Mouse (Mus musculus) G1E (cell line): ENCODE results near the gene Gm26897.

Experiments used
- CTCF ChIP-seq: IDR thresholded peaks from 2 replicates; pipeline ENCODE4 v1.5.1; 2012; ENCODE audit warnings: low read depth, low read length, inconsistent platforms, mixed read lengths
- GATA1 ChIP-seq: IDR thresholded peaks from 2 replicates; pipeline ENCODE4 v1.6.1; 2012; ENCODE audit warnings: borderline replicate concordance, low read length, inconsistent platforms, mixed read lengths
- GATA2 ChIP-seq: IDR thresholded peaks from 2 replicates; pipeline ENCODE4 v1.6.1; 2012; ENCODE audit warnings: low read depth, low read length, inconsistent platforms, borderline replicate concordance
- POLR2AphosphoS5 ChIP-seq: IDR thresholded peaks from 2 replicates; pipeline ENCODE4 v1.6.1; 2012; ENCODE audit warnings: low read depth, low read length, inconsistent platforms; ENCODE audit not compliant: insufficient replicate concordance
- TAL1 ChIP-seq: conservative IDR thresholded peaks from 2 replicates; pipeline ENCODE4 v1.6.1; 2012; ENCODE audit warnings: low read depth, low read length, inconsistent platforms, mixed read lengths

- TF ChIP-seq GATA1 (no peak), CTCF (no peak), TAL1 (no peak), GATA2 (no peak), POLR2AphosphoS5 (no peak)
Measured at GRCm38 (mm10) chr5:111719018-111719417, 14.7 kb upstream of the Gm26897 start.
